Mouse (Mus musculus): ENCODE results near the gene Capn2.

Gene Capn2

GRCm38 (mm10) chr1:182461261-182461660, 56.1 kb downstream of the Capn2 start:
- DNase-seq (ENCODE audit: low spot score in 2 of 2): no peak

GRCm38 (mm10) chr1:182460291-182461244, 56.8 kb downstream of the Capn2 start:
- no peak for DNase-seq (ENCODE audit: low spot score in 2 of 2)

- DNase-seq (ENCODE audit: low spot score in 2 of 2): no peak
Observed at GRCm38 (mm10) chr1:182459436-182459835, 58.0 kb downstream of the Capn2 start.

GRCm38 (mm10) chr1:182458556-182458955, 58.9 kb downstream of the Capn2 start:
- DNase-seq (ENCODE audit: low spot score in 2 of 2): no peak

GRCm38 (mm10) chr1:182455080-182455479, 62.3 kb downstream of the Capn2 start:
- DNase-seq (ENCODE audit: low spot score in 2 of 2): no peak

GRCm38 (mm10) chr1:182452473-182452872, 64.9 kb downstream of the Capn2 start:
- DNase-seq (ENCODE audit: low spot score in 2 of 2): no peak

- DNase-seq (ENCODE audit: low spot score in 2 of 2): no peak
Observed at GRCm38 (mm10) chr1:182448276-182449035, 69.0 kb downstream of the Capn2 start.

- no peak for DNase-seq (ENCODE audit: low spot score in 2 of 2)
Observed at GRCm38 (mm10) chr1:182444116-182444515, 73.3 kb downstream of the Capn2 start.

- DNase-seq (ENCODE audit: low spot score in 2 of 2): no peak
Observed at GRCm38 (mm10) chr1:182441791-182442473, 75.5 kb downstream of the Capn2 start.

GRCm38 (mm10) chr1:182439546-182440222, 77.7 kb downstream of the Capn2 start:
- no peak for DNase-seq (ENCODE audit: low spot score in 2 of 2)

GRCm38 (mm10) chr1:182436746-182437145, 80.7 kb downstream of the Capn2 start:
- DNase-seq (ENCODE audit: low spot score in 2 of 2): no peak

GRCm38 (mm10) chr1:182432059-182432458, 85.3 kb downstream of the Capn2 start:
- no peak for DNase-seq (ENCODE audit: low spot score in 2 of 2)

- DNase-seq (ENCODE audit: low spot score in 2 of 2): no peak
Observed at GRCm38 (mm10) chr1:182430676-182431075, 86.7 kb downstream of the Capn2 start.

GRCm38 (mm10) chr1:182429826-182430225, 87.6 kb downstream of the Capn2 start:
- no peak for DNase-seq (ENCODE audit: low spot score in 2 of 2)

GRCm38 (mm10) chr1:182427426-182427825, 90.0 kb downstream of the Capn2 start:
- DNase-seq (ENCODE audit: low spot score in 2 of 2): no peak

GRCm38 (mm10) chr1:182426444-182426843, 91.0 kb downstream of the Capn2 start:
- DNase-seq (ENCODE audit: low spot score in 2 of 2): no peak

- DNase-seq (ENCODE audit: low spot score in 2 of 2): no peak
Observed at GRCm38 (mm10) chr1:182425176-182425575, 92.2 kb downstream of the Capn2 start.

- DNase-seq (ENCODE audit: low spot score in 2 of 2): no peak
Observed at GRCm38 (mm10) chr1:182424274-182424673, 93.1 kb downstream of the Capn2 start.

GRCm38 (mm10) chr1:182419481-182419880, 97.9 kb downstream of the Capn2 start:
- DNase-seq (ENCODE audit: low spot score in 2 of 2): no peak
